Mouse (Mus musculus) midbrain, embryonic 15.5 days (tissue): ENCODE measurements around the gene Vmn1r19. TPM values are rescaled to one million over a fixed set of nuclear protein-coding genes. Genes with fewer than 3 reads are reported as not detected.
"Not testable (repeated sequence)": the region's sequence is repeated elsewhere in the genome, so short reads cannot be mapped to it uniquely, and the experiment has no call there.

Source experiments
- ATAC-seq: fragments of 200-750 bp; cut with Nextera tagmentation; replicated peaks from 2 replicates; pipeline ENCODE4 v1.8.0; 2017; ENCODE audit warnings: moderate TSS enrichment
- H3K27ac ChIP-seq: fragments of 300-500 bp; sonication (generic); 2 replicates; pipeline ENCODE4 v1.5.1; 2015; ENCODE audit warnings: mild to moderate bottlenecking, inconsistent platforms
- H3K27me3 ChIP-seq: fragments of 300-500 bp; sonication (generic); replicated peaks from 2 replicates; pipeline ENCODE4 v1.6.1; 2015; ENCODE audit warnings: inconsistent platforms
- H3K36me3 ChIP-seq: fragments of 300-500 bp; sonication (generic); replicated peaks from 2 replicates; pipeline ENCODE4 v1.6.1; 2015; ENCODE audit warnings: inconsistent platforms
- H3K4me1 ChIP-seq: fragments of 300-500 bp; sonication (generic); 2 replicates; pipeline ENCODE4 v1.6.1; 2015; ENCODE audit warnings: inconsistent platforms
- H3K4me2 ChIP-seq: fragments of 300-500 bp; sonication (generic); 2 replicates; pipeline ENCODE4 v1.6.1; 2015; ENCODE audit warnings: inconsistent platforms, mild to moderate bottlenecking, moderate library complexity
- H3K4me3 ChIP-seq: fragments of 300-500 bp; sonication (generic); 2 replicates; pipeline ENCODE4 v1.5.1; 2015; ENCODE audit warnings: mild to moderate bottlenecking, inconsistent platforms
- H3K9ac ChIP-seq: fragments of 300-500 bp; sonication (generic); 2 replicates; pipeline ENCODE4 v1.6.1; 2015; ENCODE audit warnings: mild to moderate bottlenecking, inconsistent platforms
- H3K9me3 ChIP-seq: fragments of 300-500 bp; sonication (generic); 2 replicates; pipeline ENCODE4 v1.6.1; 2016; ENCODE audit warnings: inconsistent platforms
- WGBS: fragments of 180-500 bp; shearing (Covaris S2); methylation state at CpG from one replicate; pipeline ENCODE4 v1.1.7; 2015; ENCODE audit warnings: mixed read lengths; 5-methylcytosine and 5-hydroxymethylcytosine counted together
- polyA plus RNA-seq: library from polyadenylated mRNA; unstranded; fragments of >200 nt; fragmentation: Nextera tagmentation; extraction: Ambion mirVana; gene quantifications from 2 replicates; pipeline ENCODE4 v1.2.1, GENCODE M21; 2015

The Vmn1r19 gene
- polyA plus RNA-seq: not detected in 2 replicates

- H3K4me1 ChIP-seq, ATAC-seq, H3K9me3 ChIP-seq, H3K27ac ChIP-seq, H3K4me3 ChIP-seq, H3K36me3 ChIP-seq, H3K4me2 ChIP-seq, H3K9ac ChIP-seq, H3K27me3 ChIP-seq: not testable (repeated sequence)
- WGBS: 73% methylated on average over 3 of the region's 3 CpGs
These were observed at the start of gene Vmn1r19 for GRCm38 (mm10) chr6:57403480-57403879. Gene Vmn1r19, plus strand, starts transcription at chr6:57403780.

GRCm38 (mm10) chr6:57356864-57357263, 46.7 kb upstream of the Vmn1r19 start:
- H3K4me2 ChIP-seq: no peak overlapping the region
- H3K9ac ChIP-seq: no peak overlapping the region
- no peaks in the 10 kb centered on the region for H3K9me3 ChIP-seq
- no peaks in the 10 kb centered on the region for H3K36me3 ChIP-seq
- H3K27me3 ChIP-seq: no peaks in the 10 kb centered on the region
- H3K4me3 ChIP-seq: no peak overlapping the region
- ATAC-seq: no peak
- 72% methylated on average over 2 of the region's 2 CpGs for WGBS
- no peaks in the 10 kb centered on the region for H3K4me1 ChIP-seq
- H3K27ac ChIP-seq: no peak overlapping the region

GRCm38 (mm10) chr6:57363627-57364026, 40.0 kb upstream of the Vmn1r19 start, which contains the start of gene Vmn1r17:
Gene Vmn1r17, minus strand, starts transcription at chr6:57363727.
- Histone ChIP-seq H3K27me3 (no peaks in the 10 kb centered on the region), H3K4me1 (no peaks in the 10 kb centered on the region), H3K27ac (no peak within 1 kb of the TSS), H3K9ac (no peak within 1 kb of the TSS), H3K4me2 (no peak within 1 kb of the TSS), H3K4me3 (no peak within 1 kb of the TSS), H3K36me3 (no peaks in the 10 kb centered on the region), H3K9me3 (no peaks in the 10 kb centered on the region)
- 96% methylated on average over 1 of the region's 1 CpGs for WGBS
- no peak for ATAC-seq

- WGBS: 95% methylated on average over 1 of the region's 1 CpGs
- not testable (repeated sequence) for ATAC-seq
These were observed 37.7 kb upstream of the Vmn1r19 start for GRCm38 (mm10) chr6:57365866-57366265.

GRCm38 (mm10) chr6:57367496-57367895, 36.1 kb upstream of the Vmn1r19 start:
- Histone ChIP-seq H3K36me3 (no peaks in the 10 kb centered on the region), H3K9me3 (no peaks in the 10 kb centered on the region), H3K27ac (no peak overlapping the region), H3K9ac (no peak overlapping the region), H3K4me3 (no peak overlapping the region), H3K27me3 (no peaks in the 10 kb centered on the region), H3K4me1 (no peaks in the 10 kb centered on the region), H3K4me2 (no peak overlapping the region)
- 97% methylated on average over 1 of the region's 1 CpGs for WGBS
- ATAC-seq: no peak

More at GRCm38 (mm10) chr6:57365866-57366265, 37.7 kb upstream of the Vmn1r19 start:
- not testable (repeated sequence) for H3K36me3 ChIP-seq, H3K9me3 ChIP-seq, H3K4me2 ChIP-seq, H3K9ac ChIP-seq, H3K4me3 ChIP-seq, H3K27ac ChIP-seq, H3K27me3 ChIP-seq, H3K4me1 ChIP-seq

GRCm38 (mm10) chr6:57395683-57396082, 7.9 kb upstream of the Vmn1r19 start, which contains the start of gene Vmn1r18:
Gene Vmn1r18, minus strand, starts transcription at chr6:57395783.
- no peaks in the 10 kb centered on the region for H3K4me1 ChIP-seq
- H3K9ac ChIP-seq: no peak within 1 kb of the TSS
- no peaks in the 10 kb centered on the region for H3K27me3 ChIP-seq
- no peak within 1 kb of the TSS for H3K4me3 ChIP-seq
- ATAC-seq: no peak
- H3K4me2 ChIP-seq: no peak within 1 kb of the TSS
- H3K27ac ChIP-seq: no peak within 1 kb of the TSS
- H3K36me3 ChIP-seq: no peaks in the 10 kb centered on the region
- no peaks in the 10 kb centered on the region for H3K9me3 ChIP-seq

GRCm38 (mm10) chr6:57428630-57429029, 25.1 kb downstream of the Vmn1r19 start, which contains the start of gene Vmn1r20:
Gene Vmn1r20, plus strand, starts transcription at chr6:57428930.
- H3K4me1 ChIP-seq: no peaks in the 10 kb centered on the region
- no peak for ATAC-seq

GRCm38 (mm10) chr6:57431196-57431595, 27.6 kb downstream of the Vmn1r19 start:
- no peak for ATAC-seq
- 83% methylated on average over 1 of the region's 1 CpGs for WGBS
- Histone ChIP-seq H3K4me1 (no peaks in the 10 kb centered on the region), H3K27me3 (no peaks in the 10 kb centered on the region), H3K27ac (no peak overlapping the region), H3K9me3 (no peaks in the 10 kb centered on the region), H3K9ac (no peak overlapping the region), H3K4me2 (no peak overlapping the region), H3K36me3 (no peaks in the 10 kb centered on the region), H3K4me3 (no peak overlapping the region)

More at GRCm38 (mm10) chr6:57428630-57429029, 25.1 kb downstream of the Vmn1r19 start, which contains the start of gene Vmn1r20:
- H3K9ac ChIP-seq: no peak within 1 kb of the TSS
- H3K4me2 ChIP-seq: no peak within 1 kb of the TSS
- H3K9me3 ChIP-seq: no peaks in the 10 kb centered on the region
- H3K27ac ChIP-seq: no peak within 1 kb of the TSS
- WGBS: 74% methylated on average over 1 of the region's 1 CpGs
- no peak within 1 kb of the TSS for H3K4me3 ChIP-seq
- no peaks in the 10 kb centered on the region for H3K27me3 ChIP-seq
- H3K36me3 ChIP-seq: no peaks in the 10 kb centered on the region

Other genes with a start within 250 kb of the Vmn1r19 start
- gene Vmn1r12, start 246.9 kb upstream of the Vmn1r19 start, polyA plus RNA-seq: not detected in 2 replicates
- not detected in 2 replicates for gene Vmn1r13, start 200.5 kb upstream of the Vmn1r19 start, polyA plus RNA-seq
- gene Vmn1r14, start 172.1 kb upstream of the Vmn1r19 start, polyA plus RNA-seq: not detected in 2 replicates
- gene Vmn1r15, start 145.8 kb upstream of the Vmn1r19 start, polyA plus RNA-seq: not detected in 2 replicates
- gene Vmn1r16, start 74.3 kb upstream of the Vmn1r19 start, polyA plus RNA-seq: not detected in 2 replicates
- not detected in 2 replicates for gene Vmn1r17, start 40.1 kb upstream of the Vmn1r19 start, polyA plus RNA-seq
- gene Vmn1r18, start 8.0 kb upstream of the Vmn1r19 start, polyA plus RNA-seq: not detected in 2 replicates
- gene Vmn1r20, start 25.1 kb downstream of the Vmn1r19 start, polyA plus RNA-seq: not detected in 2 replicates
- gene Ppm1k, start 131.7 kb downstream of the Vmn1r19 start, polyA plus RNA-seq: 6.0 and 6.9 TPM in 2 replicates
- gene Herc6, start 177.2 kb downstream of the Vmn1r19 start, polyA plus RNA-seq: 0.71 and 1.5 TPM in 2 replicates